Mouse (Mus musculus) Patski (cell line): ENCODE data around the gene Vmn1r59. TPM values are rescaled to one million over a fixed set of nuclear protein-coding genes. Genes with fewer than 3 reads are reported as not detected.
"Not testable (repeated sequence)": the region's sequence is repeated elsewhere in the genome, so short reads cannot be mapped to it uniquely, and the experiment has no call there.

ENCODE experiments used
- ATAC-seq: fragments of 100-300 bp; one replicate; pipeline ENCODE4 v1.8.0; 2021
- CTCF ChIA-PET: fragments of 350-600 bp; sonication (Branson Sonifier 250); formaldehyde crosslinking; loops from one replicate; lab custom pipeline; 2022; ENCODE audit warnings: inconsistent platforms; lab: Charles Lee
- POLR2A ChIA-PET: fragments of 350-600 bp; sonication (Branson Sonifier 250); formaldehyde crosslinking; loops from one replicate; lab custom pipeline; 2022; ENCODE audit warnings: antibody characterized with exemption, inconsistent platforms; lab: Charles Lee
- DNase-seq: peaks from one replicate; pipeline ENCODE4 v3.0.0-alpha.2; 2011; ENCODE audit warnings: low read depth, low spot score
- H3K27me3 ChIP-seq: fragments of 371-371 bp; one replicate; pipeline ENCODE4 v1.5.1; 2021
- CTCF ChIP-seq: fragments of 100-300 bp; IDR thresholded peaks from one replicate; pipeline ENCODE4 v1.5.1; 2021
- in situ Hi-C: fragments of 300-500 bp; cut with MboI; formaldehyde crosslinking; loops from 3 replicates; pipeline ENCODE4 v1.11.1; 2018; ENCODE audit warnings: low pct_unique_long_range_greater_than_20kb, mixed read lengths
- polyA plus RNA-seq: library from polyadenylated mRNA; unstranded; gene quantifications from one replicate; pipeline ENCODE4 v1.2.3, GENCODE M21; 2021

The Vmn1r59 gene
- not detected for polyA plus RNA-seq

GRCm38 (mm10) chr7:5456674-5457073 is at the start of gene Vmn1r59:
Vmn1r59 (minus strand) TSS chr7:5456774.
- in situ Hi-C loops, result loop anchor here (5.0 kb wide), 1 partner anchor 239 kb away; the partner anchor contains the start of gene Vmn1r57
- POLR2A ChIA-PET, result no interaction called here
- no peak for DNase-seq
- TF ChIP-seq CTCF, result no peak
- CTCF ChIA-PET, result no interaction called here
- H3K27me3 ChIP-seq, result no peaks in the 10 kb centered on the region
- no peak for ATAC-seq

DNA sequence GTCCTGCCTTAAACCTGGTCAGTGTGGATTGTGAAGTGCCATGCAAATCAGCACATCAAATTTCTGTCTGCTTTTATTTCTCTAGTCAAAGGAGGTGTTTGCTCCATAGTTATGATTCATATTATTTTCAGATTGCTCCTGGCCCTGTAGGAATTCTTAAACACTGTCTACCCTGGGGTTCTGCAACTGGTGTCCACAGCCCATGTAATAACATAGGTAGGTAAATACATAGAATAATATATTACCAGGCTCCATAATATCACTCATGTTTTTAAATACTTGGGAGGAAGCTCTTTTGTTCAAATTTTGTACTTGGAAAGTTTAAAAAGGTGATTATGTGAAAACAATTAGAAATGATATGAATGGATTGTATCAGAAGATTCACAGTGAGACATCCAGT is 37.3 kb upstream of the Vmn1r59 start, which contains the start of gene Vmn2r28:
Gene Vmn2r28, minus strand, starts transcription at position 101 of the 400 bp plus-strand sequence.
- H3K27me3 ChIP-seq, in situ Hi-C loops, ATAC-seq, POLR2A ChIA-PET, DNase-seq, CTCF ChIA-PET: not testable (repeated sequence)

DNA sequence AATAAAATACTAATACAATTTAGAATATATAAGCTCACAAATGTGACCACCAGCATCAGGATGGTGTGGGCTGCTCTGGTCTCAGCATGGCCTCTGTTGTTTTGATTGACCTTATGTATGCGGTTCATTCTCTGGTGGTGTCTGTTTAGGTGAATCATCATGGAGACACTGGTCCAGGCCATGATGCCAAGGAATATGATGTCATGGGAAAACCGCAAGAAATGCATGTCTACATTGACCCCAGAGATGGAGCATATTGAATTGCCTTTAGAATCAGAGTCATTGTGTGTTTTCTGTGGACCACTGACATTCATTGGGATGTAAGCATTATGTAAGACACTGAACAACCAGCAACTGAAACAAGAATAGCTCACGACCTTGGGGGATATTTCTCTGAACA is 2.6 kb downstream of the Vmn1r59 start:
- ATAC-seq, POLR2A ChIA-PET, DNase-seq, CTCF ChIA-PET, in situ Hi-C loops, H3K27me3 ChIP-seq: not testable (repeated sequence)

- no peaks in the 10 kb centered on the region for H3K27me3 ChIP-seq
- no peak for DNase-seq
- CTCF ChIA-PET, result no interaction called here
- no peak for TF ChIP-seq CTCF
- POLR2A ChIA-PET, result no interaction called here
- in situ Hi-C loops, result no loop called here
- ATAC-seq, result no peak
These were observed 7.9 kb downstream of the Vmn1r59 start for GRCm38 (mm10) chr7:5448627-5449026.

DNA sequence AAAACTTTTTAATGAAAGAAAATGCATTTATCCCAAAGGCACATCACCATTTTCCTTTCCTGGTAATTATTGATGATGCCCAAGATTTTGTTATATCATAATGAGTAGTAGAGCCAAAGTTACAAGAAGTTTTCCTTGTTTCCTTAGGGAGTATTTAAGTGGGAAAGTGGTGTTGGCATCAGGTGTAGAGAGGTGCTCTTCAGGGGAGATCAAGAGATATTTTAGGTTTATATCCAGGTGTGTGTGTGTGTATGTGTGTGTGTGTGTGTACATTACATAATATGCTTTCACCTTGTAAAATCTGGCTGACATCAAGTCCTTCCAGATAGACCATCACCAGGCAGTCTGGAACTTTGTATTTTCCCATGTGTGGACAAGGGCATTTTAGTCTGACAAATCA is 43.3 kb downstream of the Vmn1r59 start, which contains the start of gene Vmn1r58:
Gene Vmn1r58, minus strand, starts transcription at position 101 of the 400 bp plus-strand sequence.
- DNase-seq, CTCF ChIA-PET, POLR2A ChIA-PET, H3K27me3 ChIP-seq, in situ Hi-C loops, ATAC-seq: not testable (repeated sequence)

DNA sequence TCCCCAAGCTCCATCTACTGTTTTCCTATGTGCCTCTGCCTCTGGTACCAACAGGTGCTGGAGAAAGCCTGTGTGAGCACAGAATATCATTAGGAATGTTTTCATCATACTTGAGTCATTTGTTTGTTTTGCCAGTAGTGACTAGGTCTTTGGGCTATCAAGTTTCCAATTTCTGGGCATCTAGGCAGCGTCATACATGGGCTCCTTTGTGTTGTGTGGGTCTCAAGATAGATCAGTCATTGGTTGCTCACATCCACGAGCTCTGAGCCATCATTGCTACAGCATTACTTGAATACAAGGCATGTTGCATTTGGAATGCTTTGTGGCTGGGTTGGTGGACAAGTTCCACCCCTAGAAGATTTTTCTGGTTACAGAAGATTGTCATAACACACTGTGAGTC is 50.4 kb downstream of the Vmn1r59 start:
- DNase-seq, result no peak
- ChIA-PET POLR2A (no interaction called here), CTCF (no interaction called here)
- TF ChIP-seq CTCF, result no peak
- H3K27me3 ChIP-seq, result no peaks in the 10 kb centered on the region
- ATAC-seq, result no peak
- in situ Hi-C loops, result no loop called here

Other genes starting within 250 kb of the Vmn1r59 start
- gene Vmn1r57, start 238.3 kb downstream of the Vmn1r59 start, polyA plus RNA-seq, result not detected
- gene Gm5065, start 106.2 kb downstream of the Vmn1r59 start, polyA plus RNA-seq, result not detected
- not detected for gene Nlrp2, start 105.7 kb downstream of the Vmn1r59 start, polyA plus RNA-seq
- not detected for gene Vmn1r58, start 43.4 kb downstream of the Vmn1r59 start, polyA plus RNA-seq
- gene Vmn2r28, start 37.2 kb upstream of the Vmn1r59 start, polyA plus RNA-seq, result not detected
- gene Vmn1r60, start 90.5 kb upstream of the Vmn1r59 start, polyA plus RNA-seq, result not detected
- not detected for gene Vmn1r61, start 156.5 kb upstream of the Vmn1r59 start, polyA plus RNA-seq
- gene Vmn1r62, start 216.9 kb upstream of the Vmn1r59 start, polyA plus RNA-seq, result not detected